11 mouse cellular contexts compared by ENCODE assay signal in the genomic region with DNA sequence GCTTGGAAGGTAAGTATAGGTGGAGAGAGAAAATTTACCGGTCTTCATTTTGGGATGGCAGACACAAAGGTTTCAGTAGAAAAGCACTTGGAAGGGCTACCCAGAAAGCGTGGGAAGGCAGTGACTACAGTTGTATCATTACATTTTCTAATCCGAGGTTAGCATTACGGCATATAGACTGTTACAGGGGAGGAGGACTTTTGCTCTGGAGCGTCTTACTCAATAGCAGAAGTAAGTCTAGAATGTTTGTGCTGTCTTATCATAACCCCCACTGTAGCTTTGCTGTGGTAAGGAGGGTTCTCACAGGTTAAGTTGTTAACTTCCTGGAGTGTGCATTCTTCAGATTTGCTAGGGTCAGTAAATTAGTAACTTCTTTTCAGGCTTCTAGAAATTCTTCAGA. TPM values are rescaled to one million over a fixed set of nuclear protein-coding genes. Genes with fewer than 3 reads are reported as not detected.
DNase-seq lines count a peak whose midpoint lies in the region; ATAC-seq lines count a peak whose summit lies in the region.
"Had no signal": no experiment of that assay in that cellular context is flagged by ENCODE, and none has a peak within 500 bp of the region (broad histone marks: within the 10 kb centered on the region; RNA-seq: fewer than 3 reads in every experiment).

No protein-coding gene starts in this region.

- H3K4me2 ChIP-seq in heart, embryonic 13.5 days, result peak overlapping the region; percentile 95
- H3K4me2 ChIP-seq in neural tube, embryonic 13.5 days, result peak overlapping the region; percentile 82

- ATAC-seq in heart, embryonic 13.5 days (ENCODE audit: extremely low read depth, insufficient number of reproducible peaks, low FRiP score, low TSS enrichment), result no peak
- ATAC-seq in neural tube, embryonic 13.5 days (ENCODE audit: low read depth), result no peak
- no peak for ATAC-seq in inflammation-experienced regulatory T-cells, adult 6 months
- ATAC-seq in monocyte, adult 5-6 weeks (replicated peaks; ENCODE audit: insufficient number of reproducible peaks, low FRiP score, low TSS enrichment, poor library complexity, severe bottlenecking), result no peak

- no peak overlapping the region for H3K9ac ChIP-seq in heart, embryonic 13.5 days
- H3K9ac ChIP-seq in neural tube, embryonic 13.5 days, result no peak overlapping the region
- H3K9ac ChIP-seq: limb, embryonic 15.5 days had no signal

- peaks cover 3% of the 10 kb centered on the region for H3K36me3 ChIP-seq in heart, embryonic 13.5 days
- no peaks in the 10 kb centered on the region for H3K36me3 ChIP-seq in neural tube, embryonic 13.5 days
- H3K36me3 ChIP-seq in limb, embryonic 10.5 days, result no peaks in the 10 kb centered on the region
- H3K36me3 ChIP-seq: limb, embryonic 15.5 days had no signal

- intact Hi-C loops in heart, postnatal 10 days (cut with DNase I), result loop anchor here (5.0 kb wide), 3 partner anchors 41 to 126 kb away; a partner anchor contains a TSS

- no peaks in the 10 kb centered on the region for H3K9me3 ChIP-seq in heart, embryonic 13.5 days
- H3K9me3 ChIP-seq in neural tube, embryonic 13.5 days, result no peaks in the 10 kb centered on the region
- no peaks in the 10 kb centered on the region for H3K9me3 ChIP-seq in limb, embryonic 10.5 days (replicated peaks)
- H3K9me3 ChIP-seq: limb, embryonic 15.5 days had no signal

- H3K27ac ChIP-seq in heart, embryonic 13.5 days (replicated peaks), result no peak overlapping the region
- H3K27ac ChIP-seq in neural tube, embryonic 13.5 days (replicated peaks), result no peak overlapping the region
- H3K27ac ChIP-seq in limb, embryonic 10.5 days, result no peak overlapping the region
- H3K27ac ChIP-seq: limb, embryonic 15.5 days had no signal

- 70% methylated on average over 5 of the region's 5 CpGs for WGBS in heart, embryonic 13.5 days
- WGBS in neural tube, embryonic 13.5 days, result 70% methylated on average over 5 of the region's 5 CpGs
- 76% methylated on average over 5 of the region's 5 CpGs for WGBS in limb, embryonic 10.5 days

- no peak for DNase-seq in heart, postnatal 10 days
- no peak for DNase-seq in neural tube, embryonic 10.5 days (ENCODE audit: extremely low spot score, low spot score)
- no peak for DNase-seq in limb, embryonic 10.5 days (ENCODE audit: low spot score)
- DNase-seq in urinary bladder, adult 18-20 months (ENCODE audit: low spot score in 2 of 2), result no peak
- DNase-seq: adrenal gland, adult 8-10 months; gastrocnemius, postnatal 10 days had no signal

- peak overlapping the region; percentile 75 for H3K4me3 ChIP-seq in heart, embryonic 13.5 days
- H3K4me3 ChIP-seq in neural tube, embryonic 13.5 days, result no peak overlapping the region; the same call in 1 of the 2 replicates
- H3K4me3 ChIP-seq in limb, embryonic 10.5 days, result peak overlapping the region; percentile 81; the same call in 1 of the 2 replicates

- no peaks in the 10 kb centered on the region for H3K27me3 ChIP-seq in heart, embryonic 13.5 days (replicated peaks)
- H3K27me3 ChIP-seq in neural tube, embryonic 13.5 days, result peaks cover 22% of the 10 kb centered on the region
- H3K27me3 ChIP-seq in limb, embryonic 10.5 days (ENCODE audit: low read depth, poor library complexity, severe bottlenecking), result peaks cover 6% of the 10 kb centered on the region; the same call in 1 of the 2 replicates
- H3K27me3 ChIP-seq: limb, embryonic 15.5 days had no signal

- H3K4me1 ChIP-seq in heart, embryonic 13.5 days, result peaks cover 29% of the 10 kb centered on the region
- peaks cover 44% of the 10 kb centered on the region for H3K4me1 ChIP-seq in neural tube, embryonic 13.5 days (replicated peaks)
- H3K4me1 ChIP-seq in limb, embryonic 10.5 days, result peaks cover 35% of the 10 kb centered on the region

RNA-seq across cellular contexts. Expression of a gene that starts 2.2 kb away (rescaled TPM):
- polyA plus RNA-seq in heart, embryonic 13.5 days (2015; fragmentation: Nextera tagmentation; extraction: Ambion mirVana), result 2.7 and 4.7 TPM in 2 replicates
- total RNA-seq in heart, postnatal 10 days (2021), result 10 to 100 TPM; 11.8 to 14.8 TPM
- polyA plus RNA-seq in neural tube, embryonic 13.5 days (2015; fragmentation: Nextera tagmentation; extraction: Ambion mirVana), result 14.5 and 18.7 TPM in 2 replicates
- 8.5 and 9.7 TPM in 2 replicates for polyA plus RNA-seq in limb, embryonic 10.5 days (2016; fragmentation: Nextera tagmentation; extraction: Ambion mirVana)
- polyA plus RNA-seq in inflammation-experienced regulatory T-cells, adult 6 months (2017; shearing (Covaris generic)), result 1 to 10 TPM; 1.9 to 3.6 (median 3.0) TPM
- total RNA-seq in monocyte, adult 5-6 weeks (2017), result 4.7 to 13.6 TPM (median 13.4 TPM) in 3 replicates

RNA-seq across cellular contexts. Expression of a gene that starts 43.1 kb away (rescaled TPM):
- 0.11 and 0.64 TPM in 2 replicates for polyA plus RNA-seq in heart, embryonic 13.5 days (2015; fragmentation: Nextera tagmentation; extraction: Ambion mirVana)
- under 1 TPM in 1 of 2 experiments, not detected in 1; 0.69 TPM for total RNA-seq in heart, postnatal 10 days (2021)
- 0.36 TPM in 1 of 2 replicates, not detected in the other for polyA plus RNA-seq in neural tube, embryonic 13.5 days (2015; fragmentation: Nextera tagmentation; extraction: Ambion mirVana)
- 0.11 TPM in 1 of 2 replicates, not detected in the other for polyA plus RNA-seq in limb, embryonic 10.5 days (2016; fragmentation: Nextera tagmentation; extraction: Ambion mirVana)
- polyA plus RNA-seq in inflammation-experienced regulatory T-cells, adult 6 months (2017; shearing (Covaris generic)), result not detected
- total RNA-seq in monocyte, adult 5-6 weeks (2017), result not detected in 3 replicates

RNA-seq across cellular contexts. Expression of a gene that starts 43.3 kb away (rescaled TPM):
- polyA plus RNA-seq in heart, embryonic 13.5 days (2015; fragmentation: Nextera tagmentation; extraction: Ambion mirVana), result 460 and 512 TPM in 2 replicates
- 100 to 1,000 TPM; 756 to 778 TPM for total RNA-seq in heart, postnatal 10 days (2021)
- polyA plus RNA-seq in neural tube, embryonic 13.5 days (2015; fragmentation: Nextera tagmentation; extraction: Ambion mirVana), result 259 and 285 TPM in 2 replicates
- polyA plus RNA-seq in limb, embryonic 10.5 days (2016; fragmentation: Nextera tagmentation; extraction: Ambion mirVana), result 208 and 229 TPM in 2 replicates
- 100 to 1,000 TPM; 127 to 152 (median 143) TPM for polyA plus RNA-seq in inflammation-experienced regulatory T-cells, adult 6 months (2017; shearing (Covaris generic))
- total RNA-seq in monocyte, adult 5-6 weeks (2017), result 102 to 144 TPM (median 122 TPM) in 3 replicates
